Mouse (Mus musculus) adrenal gland, postnatal 10 days (tissue): Measurements from ENCODE around the gene Prkar2b. TPM values are rescaled to one million over a fixed set of nuclear protein-coding genes. Genes with fewer than 3 reads are reported as not detected.
"Not testable (repeated sequence)": the region's sequence is repeated elsewhere in the genome, so short reads cannot be mapped to it uniquely, and the experiment has no call there.

Source experiments
- DNase-seq: peaks from one replicate; pipeline ENCODE4 v3.0.0; 2021; ENCODE audit warnings: mixed read lengths
- total RNA-seq, 2 experiments: library from RNA; stranded (reverse); gene quantifications; 2 replicates each; pipeline ENCODE4 v1.2.3; 2021

The Prkar2b gene
- total RNA-seq, 2 experiments from 2014 or later: 574 to 579 TPM

GRCm38 (mm10) chr12:32009985-32010369, 51.1 kb downstream of the Prkar2b start:
- DNase-seq: not testable (repeated sequence)

- no peak for DNase-seq
Measured at GRCm38 (mm10) chr12:32009267-32009984, 51.7 kb downstream of the Prkar2b start.

GRCm38 (mm10) chr12:32008728-32009127, 52.4 kb downstream of the Prkar2b start:
- no peak for DNase-seq

GRCm38 (mm10) chr12:32007646-32008045, 53.5 kb downstream of the Prkar2b start:
- DNase-seq: no peak

- DNase-seq: no peak
Measured at GRCm38 (mm10) chr12:32007040-32007439, 54.1 kb downstream of the Prkar2b start.

- no peak for DNase-seq
Measured at GRCm38 (mm10) chr12:32006391-32006929, 54.6 kb downstream of the Prkar2b start.

GRCm38 (mm10) chr12:32000464-32000863, 60.6 kb downstream of the Prkar2b start:
- no peak for DNase-seq

GRCm38 (mm10) chr12:31998706-31999105, 62.4 kb downstream of the Prkar2b start:
- DNase-seq: no peak

GRCm38 (mm10) chr12:31997328-31997878, 63.7 kb downstream of the Prkar2b start:
- DNase-seq: no peak

GRCm38 (mm10) chr12:31996877-31997276, 64.2 kb downstream of the Prkar2b start:
- no peak for DNase-seq

GRCm38 (mm10) chr12:31990575-31990974, 70.5 kb downstream of the Prkar2b start:
- DNase-seq: no peak

- no peak for DNase-seq
Measured at GRCm38 (mm10) chr12:31989726-31990125, 71.4 kb downstream of the Prkar2b start.

GRCm38 (mm10) chr12:31986463-31986862, 74.6 kb downstream of the Prkar2b start:
- no peak for DNase-seq

GRCm38 (mm10) chr12:31985738-31986137, 75.4 kb downstream of the Prkar2b start:
- no peak for DNase-seq

- DNase-seq: no peak
Measured at GRCm38 (mm10) chr12:31984664-31985063, 76.4 kb downstream of the Prkar2b start.

- no peak for DNase-seq
Measured at GRCm38 (mm10) chr12:31984206-31984605, 76.9 kb downstream of the Prkar2b start.

- DNase-seq: no peak
Measured at GRCm38 (mm10) chr12:31983769-31984168, 77.3 kb downstream of the Prkar2b start.

GRCm38 (mm10) chr12:31983238-31983637, 77.9 kb downstream of the Prkar2b start:
- no peak for DNase-seq

GRCm38 (mm10) chr12:31977613-31978195, 83.4 kb downstream of the Prkar2b start:
- DNase-seq: no peak

GRCm38 (mm10) chr12:31976544-31976943, 84.6 kb downstream of the Prkar2b start:
- peak; percentile 40 for DNase-seq

GRCm38 (mm10) chr12:31973473-31974172, 87.5 kb downstream of the Prkar2b start:
- DNase-seq: peak; percentile 91

- no peak for DNase-seq
Measured at GRCm38 (mm10) chr12:31971547-31971946, 89.5 kb downstream of the Prkar2b start.

- no peak for DNase-seq
Measured at GRCm38 (mm10) chr12:31969111-31969510, 92.0 kb downstream of the Prkar2b start.
